Comparison of ENCODE assay signal across 16 mouse cellular contexts in the genomic region with DNA sequence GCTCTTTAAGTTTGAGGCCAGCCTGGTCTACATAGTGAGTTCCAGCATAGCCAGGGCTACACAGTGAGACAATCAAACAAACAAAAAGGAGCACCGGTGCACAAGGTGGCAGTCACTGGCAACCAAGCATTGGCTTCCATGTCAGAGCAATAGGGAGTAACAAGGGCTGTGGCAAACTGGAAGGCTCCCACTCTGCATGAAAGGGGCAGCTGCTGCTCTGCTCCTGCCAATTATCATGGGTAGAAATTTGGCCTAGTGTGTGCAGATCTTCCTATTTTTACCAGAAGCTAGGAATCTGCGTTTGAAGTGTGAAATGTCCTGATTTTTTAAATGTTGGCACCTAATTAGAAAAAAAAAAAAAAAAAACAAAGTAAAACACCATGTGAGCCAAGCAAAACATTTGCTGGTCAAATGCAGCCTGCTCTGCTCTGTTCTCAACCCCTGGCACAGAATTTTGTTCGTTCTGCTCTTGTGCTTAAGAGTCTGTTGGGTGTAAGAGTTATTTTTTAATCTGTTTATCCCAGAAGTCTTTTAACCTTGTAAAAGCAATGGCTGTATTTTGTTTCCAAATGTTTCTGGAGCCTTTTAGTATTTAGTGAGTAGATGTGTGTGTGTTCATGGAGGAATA. TPM values are rescaled to one million over a fixed set of nuclear protein-coding genes. Genes with fewer than 3 reads are reported as not detected.
DNase-seq lines count a peak whose midpoint lies in the region; ATAC-seq and TF ChIP-seq lines count a peak whose summit lies in the region.
"Had no signal": no experiment of that assay in that cellular context is flagged by ENCODE, and none has a peak within 500 bp of the region (broad histone marks: within the 10 kb centered on the region; RNA-seq: fewer than 3 reads in every experiment).

No protein-coding gene starts in this region.

- H3K4me3 ChIP-seq in embryonic facial prominence, embryonic 13.5 days = no peak overlapping the region
- no peak overlapping the region for H3K4me3 ChIP-seq in embryonic facial prominence, embryonic 10.5 days
- no peak overlapping the region for H3K4me3 ChIP-seq in kidney, adult 2 months (ENCODE audit: insufficient read depth, low read depth, low read length)
- H3K4me3 ChIP-seq in lung, embryonic 15.5 days = no peak overlapping the region
- no peak overlapping the region for H3K4me3 ChIP-seq in stomach, embryonic 14.5 days (ENCODE audit: low read depth, low read length)
- H3K4me3 ChIP-seq: forebrain, embryonic 12.5 days; myocyte had no signal

- no peaks in the 10 kb centered on the region for H3K27me3 ChIP-seq in embryonic facial prominence, embryonic 13.5 days
- H3K27me3 ChIP-seq in embryonic facial prominence, embryonic 10.5 days (replicated peaks; ENCODE audit: low read depth, poor library complexity, severe bottlenecking) = no peaks in the 10 kb centered on the region
- no peaks in the 10 kb centered on the region for H3K27me3 ChIP-seq in kidney, adult 2 months (replicated peaks; ENCODE audit: control insufficient read depth, insufficient read depth, low read length)
- no peaks in the 10 kb centered on the region for H3K27me3 ChIP-seq in lung, embryonic 15.5 days
- H3K27me3 ChIP-seq in stomach, embryonic 14.5 days (ENCODE audit: control insufficient read depth, insufficient read depth, low read length) = no peaks in the 10 kb centered on the region
- H3K27me3 ChIP-seq: forebrain, embryonic 12.5 days had no signal

- no peak overlapping the region for H3K4me2 ChIP-seq in embryonic facial prominence, embryonic 13.5 days
- no peak overlapping the region for H3K4me2 ChIP-seq in lung, embryonic 15.5 days
- no peak overlapping the region for H3K4me2 ChIP-seq in stomach, embryonic 14.5 days (replicated peaks; ENCODE audit: low read depth, low read length)
- H3K4me2 ChIP-seq: forebrain, embryonic 12.5 days had no signal

- WGBS in embryonic facial prominence, embryonic 13.5 days = 77% methylated on average over 3 of the region's 3 CpGs
- 94% methylated on average over 3 of the region's 3 CpGs for WGBS in embryonic facial prominence, embryonic 10.5 days
- 35% methylated on average over 3 of the region's 3 CpGs for WGBS in kidney, adult 2 months
- WGBS in lung, embryonic 15.5 days = 54% methylated on average over 3 of the region's 3 CpGs
- 75% methylated on average over 3 of the region's 3 CpGs for WGBS in stomach, embryonic 14.5 days

- no peak for TF ChIP-seq CTCF in kidney, adult 2 months (conservative IDR thresholded peaks at IDR 0.05; ENCODE audit: insufficient read depth, insufficient read length, low read depth, low read length)

- no peaks in the 10 kb centered on the region for H3K36me3 ChIP-seq in embryonic facial prominence, embryonic 13.5 days
- H3K36me3 ChIP-seq in embryonic facial prominence, embryonic 10.5 days (replicated peaks) = peaks cover 2% of the 10 kb centered on the region
- H3K36me3 ChIP-seq in kidney, adult 2 months (ENCODE audit: control insufficient read depth, insufficient read depth, low read length) = no peaks in the 10 kb centered on the region
- H3K36me3 ChIP-seq in lung, embryonic 15.5 days = no peaks in the 10 kb centered on the region
- no peaks in the 10 kb centered on the region for H3K36me3 ChIP-seq in stomach, embryonic 14.5 days (ENCODE audit: control insufficient read depth, insufficient read depth, low read length)
- H3K36me3 ChIP-seq: forebrain, embryonic 12.5 days had no signal

- peaks cover 25% of the 10 kb centered on the region for H3K4me1 ChIP-seq in embryonic facial prominence, embryonic 13.5 days
- peaks cover 24% of the 10 kb centered on the region for H3K4me1 ChIP-seq in embryonic facial prominence, embryonic 10.5 days
- H3K4me1 ChIP-seq in kidney, adult 2 months (ENCODE audit: control insufficient read depth, insufficient read depth, low read length) = peaks cover 35% of the 10 kb centered on the region
- peaks cover 44% of the 10 kb centered on the region for H3K4me1 ChIP-seq in lung, embryonic 15.5 days
- peaks cover 35% of the 10 kb centered on the region; the same call in 1 of the 2 replicates for H3K4me1 ChIP-seq in stomach, embryonic 14.5 days (ENCODE audit: control insufficient read depth, insufficient read depth, low read length)

- no peak for TF ChIP-seq POLR2A in kidney, adult 2 months (IDR thresholded peaks at IDR 0.05; ENCODE audit: low read depth, low read length)

- peak overlapping the region; percentile 60; the same call in 1 of the 2 replicates for H3K27ac ChIP-seq in embryonic facial prominence, embryonic 13.5 days
- H3K27ac ChIP-seq in embryonic facial prominence, embryonic 10.5 days (replicated peaks) = no peak overlapping the region
- H3K27ac ChIP-seq in kidney, adult 2 months (ENCODE audit: insufficient read depth, low read depth, low read length) = peak overlapping the region; percentile 98
- H3K27ac ChIP-seq in lung, embryonic 15.5 days = peak overlapping the region; percentile 54
- H3K27ac ChIP-seq in stomach, embryonic 14.5 days (ENCODE audit: low read length) = peak overlapping the region; percentile 73
- H3K27ac ChIP-seq: forebrain, embryonic 12.5 days; hindbrain, postnatal 0 days had no signal

- no peak for ATAC-seq in embryonic facial prominence, embryonic 13.5 days (ENCODE audit: insufficient number of reproducible peaks, insufficient read depth, low FRiP score, low TSS enrichment, low read depth)
- ATAC-seq in lung, embryonic 15.5 days (ENCODE audit: borderline replicate concordance, extremely low read depth, low FRiP score, low TSS enrichment) = no peak
- ATAC-seq in stomach, embryonic 14.5 days (ENCODE audit: insufficient number of reproducible peaks, insufficient read depth, low FRiP score, low read depth) = no peak
- ATAC-seq: hindbrain, postnatal 0 days had no signal

- H3K9ac ChIP-seq in embryonic facial prominence, embryonic 13.5 days = no peak overlapping the region
- H3K9ac ChIP-seq in lung, embryonic 15.5 days = no peak overlapping the region
- no peak overlapping the region for H3K9ac ChIP-seq in stomach, embryonic 14.5 days (replicated peaks; ENCODE audit: low read depth, low read length)
- H3K9ac ChIP-seq: forebrain, embryonic 12.5 days had no signal

- H3K9me3 ChIP-seq in embryonic facial prominence, embryonic 13.5 days = no peaks in the 10 kb centered on the region
- no peaks in the 10 kb centered on the region for H3K9me3 ChIP-seq in embryonic facial prominence, embryonic 10.5 days
- H3K9me3 ChIP-seq in lung, embryonic 15.5 days = no peaks in the 10 kb centered on the region
- no peaks in the 10 kb centered on the region for H3K9me3 ChIP-seq in stomach, embryonic 14.5 days (ENCODE audit: control insufficient read depth, low read depth, low read length)
- H3K9me3 ChIP-seq: forebrain, embryonic 12.5 days; G1E had no signal

- DNase-seq in embryonic facial prominence, embryonic 10.5 days (ENCODE audit: low spot score) = no peak
- DNase-seq in kidney, adult 2 months = peak; percentile 80
- no peak for DNase-seq in kidney, adult 18-20 months
- DNase-seq in lung, postnatal 25 days (ENCODE audit: low spot score) = no peak
- DNase-seq in embryo, embryonic 10.5 days (ENCODE audit: low spot score) = no peak
- DNase-seq: embryo, embryonic 11 days; gastrocnemius, postnatal 36 days; right cerebral cortex, postnatal 4 days; thymus, adult 18-20 months had no signal

RNA-seq across cellular contexts. Expression of a gene that starts 2.6 kb away (rescaled TPM):
- 26.2 and 29.0 TPM in 2 replicates for polyA plus RNA-seq in embryonic facial prominence, embryonic 13.5 days (2015; fragmentation: Nextera tagmentation; extraction: Ambion mirVana)
- polyA plus RNA-seq in embryonic facial prominence, embryonic 10.5 days (2016; fragmentation: Nextera tagmentation; extraction: Ambion mirVana) = 30.7 and 31.4 TPM in 2 replicates
- polyA plus RNA-seq in kidney, adult 2 months (2012; rRNA removed) = 29.2 and 33.1 TPM in 2 replicates
- polyA plus RNA-seq in lung, embryonic 15.5 days (2015; fragmentation: Nextera tagmentation; extraction: Ambion mirVana) = 21.9 and 24.6 TPM in 2 replicates
- polyA plus RNA-seq in stomach, embryonic 14.5 days (2014; fragmentation: Nextera tagmentation; extraction: Ambion mirVana) = 22.2 and 23.9 TPM in 2 replicates

RNA-seq across cellular contexts. Expression of a gene that starts 2.7 kb away (rescaled TPM):
- 26.0 and 27.9 TPM in 2 replicates for polyA plus RNA-seq in embryonic facial prominence, embryonic 13.5 days (2015; fragmentation: Nextera tagmentation; extraction: Ambion mirVana)
- 33.2 and 34.2 TPM in 2 replicates for polyA plus RNA-seq in embryonic facial prominence, embryonic 10.5 days (2016; fragmentation: Nextera tagmentation; extraction: Ambion mirVana)
- polyA plus RNA-seq in kidney, adult 2 months (2012; rRNA removed) = 1.6 and 1.9 TPM in 2 replicates
- 21.0 and 22.6 TPM in 2 replicates for polyA plus RNA-seq in lung, embryonic 15.5 days (2015; fragmentation: Nextera tagmentation; extraction: Ambion mirVana)
- polyA plus RNA-seq in stomach, embryonic 14.5 days (2014; fragmentation: Nextera tagmentation; extraction: Ambion mirVana) = 16.4 and 20.6 TPM in 2 replicates

RNA-seq across cellular contexts. Expression of a gene that starts 17.6 kb away (rescaled TPM):
- 0.62 and 0.81 TPM in 2 replicates for polyA plus RNA-seq in embryonic facial prominence, embryonic 13.5 days (2015; fragmentation: Nextera tagmentation; extraction: Ambion mirVana)
- polyA plus RNA-seq in embryonic facial prominence, embryonic 10.5 days (2016; fragmentation: Nextera tagmentation; extraction: Ambion mirVana) = 1.1 and 1.2 TPM in 2 replicates
- 2.2 and 2.3 TPM in 2 replicates for polyA plus RNA-seq in kidney, adult 2 months (2012; rRNA removed)
- 1.1 and 1.2 TPM in 2 replicates for polyA plus RNA-seq in lung, embryonic 15.5 days (2015; fragmentation: Nextera tagmentation; extraction: Ambion mirVana)
- polyA plus RNA-seq in stomach, embryonic 14.5 days (2014; fragmentation: Nextera tagmentation; extraction: Ambion mirVana) = 0.87 and 0.91 TPM in 2 replicates
- polyA plus RNA-seq: G1E, myocyte had no signal

RNA-seq across cellular contexts. Expression of a gene that starts 47.3 kb away (rescaled TPM):
- 2,295 and 2,526 TPM in 2 replicates for polyA plus RNA-seq in embryonic facial prominence, embryonic 13.5 days (2015; fragmentation: Nextera tagmentation; extraction: Ambion mirVana)
- polyA plus RNA-seq in embryonic facial prominence, embryonic 10.5 days (2016; fragmentation: Nextera tagmentation; extraction: Ambion mirVana) = 1,826 and 1,867 TPM in 2 replicates
- polyA plus RNA-seq in kidney, adult 2 months (2012; rRNA removed) = 499 and 560 TPM in 2 replicates
- polyA plus RNA-seq in lung, embryonic 15.5 days (2015; fragmentation: Nextera tagmentation; extraction: Ambion mirVana) = 2,081 and 2,182 TPM in 2 replicates
- polyA plus RNA-seq in stomach, embryonic 14.5 days (2014; fragmentation: Nextera tagmentation; extraction: Ambion mirVana) = 2,694 and 2,736 TPM in 2 replicates
